Mouse (Mus musculus): ENCODE measurements at regions not wholly inside any gene's neighbourhood (a gene's known extent, or its start where the extent isn't known, plus 50 kb on each side); places are given as distances from the start of the nearest gene placed in this dataset.

DNA sequence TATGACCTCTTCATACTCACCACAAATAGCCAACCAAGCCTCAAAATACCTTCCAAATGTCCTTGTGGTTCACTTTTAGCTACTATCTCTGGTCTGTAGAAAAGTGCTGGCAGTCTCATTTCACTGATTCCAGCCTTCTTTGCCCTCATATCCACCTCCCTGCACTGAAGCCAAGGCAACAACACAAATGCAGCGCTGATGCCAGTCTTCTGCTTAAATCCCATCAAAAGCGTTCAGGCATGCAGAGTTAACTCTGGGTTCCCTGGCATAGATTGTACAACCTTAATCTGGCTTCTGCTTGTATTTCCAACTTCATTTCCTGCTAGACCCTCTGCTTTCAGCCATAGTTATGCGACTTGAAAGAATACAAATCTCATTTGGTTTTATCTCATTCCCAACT, 362.9 kb upstream of the Fam49a start:
- no peak for TF ChIP-seq POLR2A (IDR thresholded peaks at IDR 0.05; ENCODE audit: borderline replicate concordance, low read depth, low read length)
- TF ChIP-seq CTCF (IDR thresholded peaks at IDR 0.05; ENCODE audit: low read depth, low read length), result no peak

Measured in bone marrow macrophage, adult 2 months (primary cell).